Mouse (Mus musculus): ENCODE results near the gene Polr3f. TPM values are rescaled to one million over a fixed set of nuclear protein-coding genes. Genes with fewer than 3 reads are reported as not detected.

The Polr3f gene
- polyA plus RNA-seq, 1 experiment from 2014 or later = 20.1 TPM

DNA sequence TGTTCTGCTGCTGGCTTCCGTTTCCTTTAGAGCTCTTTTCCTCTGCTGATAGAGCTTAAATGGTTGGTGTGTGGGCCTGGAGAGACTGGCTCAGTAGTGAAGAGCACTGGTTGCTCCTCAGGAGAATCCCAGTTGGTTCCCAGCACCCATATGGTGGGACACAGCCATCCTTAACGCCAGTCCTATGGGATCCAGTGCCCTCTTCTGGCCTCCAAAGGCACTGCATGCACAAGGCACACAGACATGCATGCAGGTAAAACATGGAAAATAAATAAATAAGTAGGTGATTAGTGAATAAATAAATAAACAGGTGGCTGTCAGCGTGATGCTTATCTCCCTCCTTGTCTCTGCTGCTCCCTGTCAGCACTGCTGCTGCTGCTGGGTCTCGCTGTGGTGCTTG lies 61.2 kb downstream of the Polr3f start:
- no peak for ATAC-seq (ENCODE audit: insufficient number of reproducible peaks, insufficient read depth, low FRiP score, low read depth)
- Histone ChIP-seq H3K4me3 (ENCODE audit: control insufficient read depth in 1 of 2, insufficient read depth in 1 of 2, low read depth in 1 of 2, low read length in 2 of 2) (no peak overlapping the region), H3K36me3 (ENCODE audit: control insufficient read depth, insufficient read depth, low read length) (peaks cover 68% of the 10 kb centered on the region), H3K27ac (replicated peaks in 1 of 2; ENCODE audit: control insufficient read depth in 1 of 2, insufficient read depth in 1 of 2, low read depth in 2 of 2, low read length in 2 of 2) (no peak overlapping the region), H3K9ac (ENCODE audit: low read length) (no peak overlapping the region), H3K4me2 (ENCODE audit: low read length) (no peak overlapping the region), H3K4me1 (ENCODE audit: control insufficient read depth in 2 of 2, insufficient read depth in 2 of 2, low read length in 2 of 2) (no peaks in the 10 kb centered on the region), H3K27me3 (ENCODE audit: control insufficient read depth, insufficient read depth, low read length) (no peaks in the 10 kb centered on the region), H3K9me3 (ENCODE audit: control insufficient read depth, low read length) (no peaks in the 10 kb centered on the region)
- 82% methylated on average over 4 of the region's 4 CpGs for WGBS

Other genes starting within 250 kb of the Polr3f start
- gene Ovol2, start 195.6 kb upstream of the Polr3f start, polyA plus RNA-seq (2014; fragmentation: Nextera tagmentation; extraction: Ambion mirVana) = 0.18 TPM in 1 of 2 replicates, not detected in the other
- gene Kat14, start 158.7 kb upstream of the Polr3f start, polyA plus RNA-seq (2014; fragmentation: Nextera tagmentation; extraction: Ambion mirVana) = 21.7 and 22.6 TPM in 2 replicates
- gene Pet117, start 158.7 kb upstream of the Polr3f start, polyA plus RNA-seq (2014; fragmentation: Nextera tagmentation; extraction: Ambion mirVana) = 1.2 TPM in 1 of 2 replicates, not detected in the other
- gene Dzank1, start 304 bp upstream of the Polr3f start, polyA plus RNA-seq (2014; fragmentation: Nextera tagmentation; extraction: Ambion mirVana) = 1.1 and 1.7 TPM in 2 replicates
- gene Rbbp9, start 23.2 kb downstream of the Polr3f start, polyA plus RNA-seq (2014; fragmentation: Nextera tagmentation; extraction: Ambion mirVana) = 46.6 and 48.7 TPM in 2 replicates
- 39.5 and 39.8 TPM in 2 replicates for gene Sec23b, start 28.5 kb downstream of the Polr3f start, polyA plus RNA-seq (2014; fragmentation: Nextera tagmentation; extraction: Ambion mirVana)
- gene Smim26, start 66.3 kb downstream of the Polr3f start, polyA plus RNA-seq (2014; fragmentation: Nextera tagmentation; extraction: Ambion mirVana) = 58.7 and 68.3 TPM in 2 replicates
- 29.9 and 30.9 TPM in 2 replicates for gene Dtd1, start 72.2 kb downstream of the Polr3f start, polyA plus RNA-seq (2014; fragmentation: Nextera tagmentation; extraction: Ambion mirVana)

All from heart, embryonic 14.5 days (tissue).